Mouse (Mus musculus) C2C12 (cell line): ENCODE measurements at regions not wholly inside any gene's neighbourhood (a gene's known extent, or its start where the extent isn't known, plus 50 kb on each side); places are given as distances from the start of the nearest gene placed in this dataset.

ENCODE experiments used
- CTCF ChIP-seq: IDR thresholded peaks from one replicate; pipeline ENCODE4 v1.5.1; 2011; ENCODE audit not compliant: control insufficient read depth, insufficient read depth, insufficient read length
- FOSL1 ChIP-seq: IDR thresholded peaks from one replicate; pipeline ENCODE4 v1.8.0; 2011; ENCODE audit warnings: mild to moderate bottlenecking, low read length; ENCODE audit not compliant: poor library complexity, insufficient read depth, severe bottlenecking
- MAX ChIP-seq: IDR thresholded peaks from one replicate; pipeline ENCODE4 v1.6.1; 2011; ENCODE audit warnings: mild to moderate bottlenecking, control low read depth

- no peak for TF ChIP-seq MAX
- TF ChIP-seq CTCF = no peak
- TF ChIP-seq FOSL1 = no peak
Measured at GRCm38 (mm10) chr1:71778292-71778691, 125.3 kb upstream of the Fn1 start.
